Mouse (Mus musculus) subcutaneous adipose tissue, adult 2 months (tissue): ENCODE measurements around the gene Gm8356. TPM values are rescaled to one million over a fixed set of nuclear protein-coding genes. Genes with fewer than 3 reads are reported as not detected.

Source experiments
- polyA plus RNA-seq: library from polyadenylated mRNA; depleted of rRNA; stranded (reverse); fragments of >200 nt; gene quantifications from 2 replicates; pipeline ENCODE4 v1.2.3, GENCODE M21; 2012; ENCODE audit warnings: low replicate concordance; rRNA removed

The Gm8356 gene
- not detected in 2 replicates for polyA plus RNA-seq

GRCm38 (mm10) chr14:6537190-6537589 is at the start of gene Gm8356:
Gene Gm8356, minus strand, starts transcription at chr14:6537290.

Other genes with a start within 250 kb of the Gm8356 start
- gene Gm21103, start 232.4 kb downstream of the Gm8356 start, polyA plus RNA-seq: not detected in 2 replicates
- not detected in 2 replicates for gene Gm3618, start 193.6 kb downstream of the Gm8356 start, polyA plus RNA-seq
- not detected in 2 replicates for gene Gm16440, start 147.0 kb downstream of the Gm8356 start, polyA plus RNA-seq
- gene Gm3591, start 124.8 kb downstream of the Gm8356 start, polyA plus RNA-seq: 0.26 and 2.8 TPM in 2 replicates
- not detected in 2 replicates for gene Gm3594, start 92.7 kb downstream of the Gm8356 start, polyA plus RNA-seq
- 0.08 and 0.36 TPM in 2 replicates for gene Gm3629, start 53.3 kb upstream of the Gm8356 start, polyA plus RNA-seq
- gene Gm3460, start 85.1 kb upstream of the Gm8356 start, polyA plus RNA-seq: not detected in 2 replicates
- not detected in 2 replicates for gene Gm10251, start 146.9 kb upstream of the Gm8356 start, polyA plus RNA-seq
- gene Gm8050, start 183.0 kb upstream of the Gm8356 start, polyA plus RNA-seq: not detected in 2 replicates
- 0.21 and 0.75 TPM in 2 replicates for gene Gm3636, start 205.0 kb upstream of the Gm8356 start, polyA plus RNA-seq
- gene Gm8362, start 237.1 kb upstream of the Gm8356 start, polyA plus RNA-seq: not detected in 2 replicates